Mouse (Mus musculus) liver, adult 2 months (tissue): ENCODE data around the gene Wdr82. TPM values are rescaled to one million over a fixed set of nuclear protein-coding genes. Genes with fewer than 3 reads are reported as not detected.

ENCODE experiments used
- DNase-seq: peaks from one replicate; pipeline ENCODE4 v3.0.0-alpha.2; 2011; ENCODE audit warnings: low read depth, low spot score; ENCODE audit errors: extremely low read depth
- H3K27ac ChIP-seq: fragments of 200-500 bp; replicated peaks from 2 replicates; pipeline ENCODE4 v1.5.1; 2012; ENCODE audit warnings: low read depth, mild to moderate bottlenecking, control low read depth, inconsistent platforms, low read length; ENCODE audit not compliant: insufficient read depth
- H3K27me3 ChIP-seq: fragments of 200-500 bp; 2 replicates; pipeline ENCODE4 v1.6.1; 2012; ENCODE audit warnings: mild to moderate bottlenecking, moderate library complexity, low read length, inconsistent platforms; ENCODE audit not compliant: control insufficient read depth, insufficient read depth
- H3K36me3 ChIP-seq: fragments of 200-500 bp; 2 replicates; pipeline ENCODE4 v1.6.1; 2012; ENCODE audit warnings: low read length, inconsistent platforms; ENCODE audit not compliant: control insufficient read depth, insufficient read depth
- H3K4me1 ChIP-seq: fragments of 200-500 bp; 2 replicates; pipeline ENCODE4 v1.6.1; 2011; ENCODE audit warnings: low read length; ENCODE audit not compliant: control insufficient read depth, insufficient read depth
- H3K4me3 ChIP-seq: fragments of 200-500 bp; 2 replicates; pipeline ENCODE4 v1.5.1; 2011; ENCODE audit warnings: low read depth, mild to moderate bottlenecking, control low read depth, low read length, moderate library complexity; ENCODE audit not compliant: insufficient read depth
- H3K79me2 ChIP-seq: fragments of 200-500 bp; 2 replicates; pipeline ENCODE4 v1.6.1; 2012; ENCODE audit warnings: inconsistent platforms, mild to moderate bottlenecking, low read length, moderate library complexity; ENCODE audit not compliant: control insufficient read depth, insufficient read depth
- H3K9ac ChIP-seq: fragments of 200-500 bp; 2 replicates; pipeline ENCODE4 v1.6.1; 2012; ENCODE audit warnings: low read depth, mild to moderate bottlenecking, control low read depth, inconsistent platforms, low read length
- CTCF ChIP-seq: fragments of 200-500 bp; IDR thresholded peaks from 2 replicates; pipeline ENCODE4 v1.5.1; 2011; ENCODE audit warnings: low read depth, low read length, control low read depth
- POLR2A ChIP-seq: fragments of 200-500 bp; IDR thresholded peaks from 2 replicates; pipeline ENCODE4 v1.6.1; 2011; ENCODE audit warnings: low read length, control low read depth; ENCODE audit not compliant: insufficient read depth; ENCODE audit errors: extremely low read depth
- WGBS: fragments of 180-500 bp; shearing (Covaris S2); methylation state at CpG from one replicate; pipeline ENCODE4 v1.1.7; 2018; 5-methylcytosine and 5-hydroxymethylcytosine counted together
- polyA plus RNA-seq: library from polyadenylated mRNA; depleted of rRNA; stranded (reverse); fragments of >200 nt; gene quantifications from 2 replicates; pipeline ENCODE4 v1.2.3, GENCODE M21; 2012
- total RNA-seq: library from RNA; depleted of rRNA; stranded (reverse); fragments of >200 nt; gene quantifications from 2 replicates; pipeline ENCODE4 v1.2.3, GENCODE M21; 2014

Wdr82 gene
- total and polyA plus RNA-seq, 2 experiments: 23.6 to 36.3 TPM

- Histone ChIP-seq H3K36me3 (no peaks in the 10 kb centered on the region), H3K4me1 (peaks cover 6% of the 10 kb centered on the region), H3K27me3 (no peaks in the 10 kb centered on the region), H3K79me2 (no peaks in the 10 kb centered on the region), H3K9ac (no peak overlapping the region), H3K27ac (no peak overlapping the region), H3K4me3 (no peak overlapping the region)
- TF ChIP-seq POLR2A (no peak), CTCF (no peak)
- peak; percentile 74 for DNase-seq
- WGBS: 63% methylated on average over 10 of the region's 10 CpGs
Observed at GRCm38 (mm10) chr9:106137671-106138216, 33.0 kb upstream of the Wdr82 start.

- 84% methylated on average over 10 of the region's 10 CpGs for WGBS
- no peak for DNase-seq
- no peak overlapping the region for H3K27ac ChIP-seq
Observed at GRCm38 (mm10) chr9:106139763-106140162, 31.0 kb upstream of the Wdr82 start.

GRCm38 (mm10) chr9:106141955-106142354 lies 28.8 kb upstream of the Wdr82 start:
- Histone ChIP-seq H3K4me3 (no peak overlapping the region), H3K9ac (no peak overlapping the region), H3K27me3 (no peaks in the 10 kb centered on the region), H3K79me2 (no peaks in the 10 kb centered on the region), H3K27ac (no peak overlapping the region), H3K4me1 (peaks cover 6% of the 10 kb centered on the region), H3K36me3 (no peaks in the 10 kb centered on the region)
- no peak for TF ChIP-seq POLR2A
- no peak for TF ChIP-seq CTCF
- DNase-seq: no peak
- 92% methylated on average over 12 of the region's 12 CpGs for WGBS

More at GRCm38 (mm10) chr9:106139763-106140162, 31.0 kb upstream of the Wdr82 start:
- H3K4me1 ChIP-seq: peaks cover 6% of the 10 kb centered on the region
- no peaks in the 10 kb centered on the region for H3K79me2 ChIP-seq
- H3K27me3 ChIP-seq: no peaks in the 10 kb centered on the region
- H3K9ac ChIP-seq: no peak overlapping the region
- no peak overlapping the region for H3K4me3 ChIP-seq
- TF ChIP-seq CTCF (no peak), POLR2A (no peak)
- H3K36me3 ChIP-seq: no peaks in the 10 kb centered on the region

- 85% methylated on average over 7 of the region's 7 CpGs for WGBS
- no peaks in the 10 kb centered on the region for H3K79me2 ChIP-seq
Observed at GRCm38 (mm10) chr9:106144176-106144575, 26.6 kb upstream of the Wdr82 start.

GRCm38 (mm10) chr9:106145582-106145981 lies 25.1 kb upstream of the Wdr82 start:
- 89% methylated on average over 2 of the region's 2 CpGs for WGBS
- H3K4me3 ChIP-seq: no peak overlapping the region
- H3K9ac ChIP-seq: no peak overlapping the region
- H3K36me3 ChIP-seq: no peaks in the 10 kb centered on the region
- H3K4me1 ChIP-seq: no peaks in the 10 kb centered on the region
- H3K27ac ChIP-seq: no peak overlapping the region
- DNase-seq: no peak
- no peaks in the 10 kb centered on the region for H3K79me2 ChIP-seq
- TF ChIP-seq CTCF (no peak), POLR2A (no peak)
- peaks cover 14% of the 10 kb centered on the region for H3K27me3 ChIP-seq

More at GRCm38 (mm10) chr9:106144176-106144575, 26.6 kb upstream of the Wdr82 start:
- Histone ChIP-seq H3K27me3 (peaks cover 14% of the 10 kb centered on the region), H3K36me3 (no peaks in the 10 kb centered on the region), H3K9ac (no peak overlapping the region), H3K4me3 (no peak overlapping the region), H3K4me1 (no peaks in the 10 kb centered on the region), H3K27ac (no peak overlapping the region)
- no peak for DNase-seq
- TF ChIP-seq CTCF (no peak), POLR2A (no peak)

GRCm38 (mm10) chr9:106147281-106147680 lies 23.4 kb upstream of the Wdr82 start:
- WGBS: 44% methylated on average over 5 of the region's 5 CpGs
- H3K27me3 ChIP-seq: peaks cover 14% of the 10 kb centered on the region

More at GRCm38 (mm10) chr9:106147281-106147680, 23.4 kb upstream of the Wdr82 start:
- DNase-seq: no peak
- Histone ChIP-seq H3K27ac (no peak overlapping the region), H3K4me3 (no peak overlapping the region), H3K36me3 (no peaks in the 10 kb centered on the region), H3K4me1 (no peaks in the 10 kb centered on the region), H3K79me2 (no peaks in the 10 kb centered on the region), H3K9ac (no peak overlapping the region)
- TF ChIP-seq POLR2A: no peak
- TF ChIP-seq CTCF: no peak
